ENCODE assay signal across 18 mouse cellular contexts in the genomic region with DNA sequence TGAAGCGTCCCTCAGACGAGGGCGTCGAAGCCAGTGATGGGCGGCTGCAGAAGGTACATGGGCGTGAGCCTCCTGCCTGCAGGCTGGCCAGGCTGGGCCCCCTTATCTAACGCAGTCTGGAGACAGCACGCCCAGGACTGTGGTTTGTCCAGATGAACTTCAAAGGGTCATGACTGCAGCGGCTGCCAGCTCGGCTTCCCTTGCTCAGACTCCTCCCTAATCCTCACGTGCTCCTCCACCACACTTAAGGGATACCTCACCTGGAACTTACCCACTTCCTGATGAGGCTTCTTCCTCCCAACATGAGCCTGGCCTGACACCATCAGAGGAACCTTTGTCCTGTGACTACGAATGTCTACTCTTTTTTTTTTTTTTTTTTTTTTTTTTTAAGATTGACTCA. TPM values are rescaled to one million over a fixed set of nuclear protein-coding genes. Genes with fewer than 3 reads are reported as not detected.
DNase-seq lines count a peak whose midpoint lies in the region; ATAC-seq and TF ChIP-seq lines count a peak whose summit lies in the region.
"Had no signal": no experiment of that assay in that cellular context is flagged by ENCODE, and none has a peak within 500 bp of the region (broad histone marks: within the 10 kb centered on the region; RNA-seq: fewer than 3 reads in every experiment).

No protein-coding gene starts in this region.

- no peak overlapping the region for H3K4me2 ChIP-seq in forebrain, embryonic 12.5 days
- H3K4me2 ChIP-seq in liver, embryonic 15.5 days, result peak overlapping the region; percentile 57
- H3K4me2 ChIP-seq: forebrain, embryonic 13.5 days had no signal

- peak overlapping the region; percentile 56 for H3K27ac ChIP-seq in forebrain, embryonic 10.5 days
- no peak overlapping the region for H3K27ac ChIP-seq in forebrain, embryonic 12.5 days
- peak overlapping the region; percentile 85 for H3K27ac ChIP-seq in liver, embryonic 15.5 days (replicated peaks)
- H3K27ac ChIP-seq: forebrain, embryonic 13.5 days; kidney, postnatal 0 days had no signal

- no peak for TF ChIP-seq CTCF in C2C12 (IDR thresholded peaks at IDR 0.05; ENCODE audit: control insufficient read depth, insufficient read depth, insufficient read length)

- DNase-seq in forebrain, embryonic 10.5 days (ENCODE audit: extremely low spot score, low spot score), result no peak
- DNase-seq in layer of hippocampus, postnatal 10 days (ENCODE audit: low spot score in 2 of 2), result no peak
- DNase-seq in lung, postnatal 36 days, result no peak
- DNase-seq in urinary bladder, postnatal 14 days (ENCODE audit: low spot score), result no peak
- DNase-seq: B cell, adult 2 months; embryo, embryonic 11 days; gastrocnemius, postnatal 25 days; heart, postnatal 4 days; thymus, adult 18-20 months had no signal

- H3K4me1 ChIP-seq in forebrain, embryonic 10.5 days, result peaks cover 39% of the 10 kb centered on the region
- peaks cover 13% of the 10 kb centered on the region; the same call in 1 of the 2 replicates for H3K4me1 ChIP-seq in forebrain, embryonic 12.5 days
- peaks cover 41% of the 10 kb centered on the region for H3K4me1 ChIP-seq in erythroblast, embryonic 14.5 days (ENCODE audit: control insufficient read depth)
- H3K4me1 ChIP-seq in liver, embryonic 15.5 days (replicated peaks), result peaks cover 46% of the 10 kb centered on the region

- no peak overlapping the region for H3K9ac ChIP-seq in forebrain, embryonic 12.5 days
- peak overlapping the region; percentile 36; the same call in 1 of the 2 replicates for H3K9ac ChIP-seq in liver, embryonic 15.5 days
- H3K9ac ChIP-seq: forebrain, embryonic 13.5 days had no signal

- WGBS in forebrain, embryonic 10.5 days, result 72% methylated on average over 12 of the region's 12 CpGs
- WGBS in forebrain, embryonic 12.5 days, result 80% methylated on average over 12 of the region's 12 CpGs
- WGBS in liver, embryonic 15.5 days (ENCODE audit: insufficient replicate concordance), result 15% methylated on average over 12 of the region's 12 CpGs

- H3K9me3 ChIP-seq in forebrain, embryonic 10.5 days, result peaks cover 11% of the 10 kb centered on the region
- peaks cover 4% of the 10 kb centered on the region; the same call in 1 of the 2 replicates for H3K9me3 ChIP-seq in forebrain, embryonic 12.5 days
- H3K9me3 ChIP-seq in erythroblast, embryonic 14.5 days (ENCODE audit: control insufficient read depth, low read length), result peaks cover 10% of the 10 kb centered on the region
- H3K9me3 ChIP-seq in liver, embryonic 15.5 days (replicated peaks), result peaks cover 8% of the 10 kb centered on the region; the same call in 1 of the 2 replicates

- no peaks in the 10 kb centered on the region for H3K79me2 ChIP-seq in C2C12 (ENCODE audit: control insufficient read depth, insufficient read depth)

- H3ac ChIP-seq in C2C12 (ENCODE audit: control insufficient read depth, insufficient read length, low read depth), result no peak overlapping the region

- H3K4me3 ChIP-seq in forebrain, embryonic 10.5 days, result no peak overlapping the region
- H3K4me3 ChIP-seq in forebrain, embryonic 12.5 days (replicated peaks), result no peak overlapping the region
- no peak overlapping the region for H3K4me3 ChIP-seq in C2C12 (ENCODE audit: insufficient read depth, poor library complexity, severe bottlenecking)
- H3K4me3 ChIP-seq in erythroblast, embryonic 14.5 days (replicated peaks), result peak overlapping the region; percentile 9
- no peak overlapping the region for H3K4me3 ChIP-seq in liver, embryonic 15.5 days (replicated peaks)
- H3K4me3 ChIP-seq: forebrain, embryonic 13.5 days had no signal

- no peaks in the 10 kb centered on the region for H3K36me3 ChIP-seq in forebrain, embryonic 10.5 days (replicated peaks)
- no peaks in the 10 kb centered on the region for H3K36me3 ChIP-seq in forebrain, embryonic 12.5 days (replicated peaks)
- no peaks in the 10 kb centered on the region for H3K36me3 ChIP-seq in C2C12 (ENCODE audit: control insufficient read depth, insufficient read depth)
- H3K36me3 ChIP-seq in erythroblast, embryonic 14.5 days (ENCODE audit: control insufficient read depth), result no peaks in the 10 kb centered on the region
- peaks cover 6% of the 10 kb centered on the region for H3K36me3 ChIP-seq in liver, embryonic 15.5 days (replicated peaks)

- no peak for ATAC-seq in forebrain, embryonic 12.5 days (ENCODE audit: low FRiP score)
- peak; percentile 95 for ATAC-seq in liver, embryonic 15.5 days (ENCODE audit: insufficient read depth)
- ATAC-seq: forebrain, embryonic 13.5 days; lung, postnatal 0 days; midbrain, embryonic 16.5 days had no signal

- no peaks in the 10 kb centered on the region for H3K79me3 ChIP-seq in C2C12 (ENCODE audit: low read depth)

- H3K27me3 ChIP-seq in forebrain, embryonic 10.5 days (ENCODE audit: poor library complexity, severe bottlenecking), result peaks cover 30% of the 10 kb centered on the region
- peaks cover 3% of the 10 kb centered on the region for H3K27me3 ChIP-seq in forebrain, embryonic 12.5 days
- no peaks in the 10 kb centered on the region for H3K27me3 ChIP-seq in C2C12 (ENCODE audit: control insufficient read depth, insufficient read depth, insufficient read length)
- H3K27me3 ChIP-seq in erythroblast, embryonic 14.5 days (ENCODE audit: control insufficient read depth), result peaks cover 18% of the 10 kb centered on the region
- H3K27me3 ChIP-seq in liver, embryonic 15.5 days, result peaks cover 23% of the 10 kb centered on the region; the same call in 1 of the 2 replicates
- H3K27me3 ChIP-seq: forebrain, embryonic 13.5 days had no signal

TF ChIP-seq in C2C12, 6 proteins besides CTCF, POLR2A, EP300 and RAD21:
- TF ChIP-seq CEBPB (IDR thresholded peaks at IDR 0.05; ENCODE audit: low read depth), result no peak
- TF ChIP-seq MAX (IDR thresholded peaks at IDR 0.05), result peak; percentile 32
- TF ChIP-seq USF1 (IDR thresholded peaks at IDR 0.05; ENCODE audit: low read depth), result peak; percentile 58

RNA-seq across cellular contexts. Expression of a gene that starts 41.2 kb away (rescaled TPM):
- polyA plus RNA-seq in forebrain, embryonic 10.5 days (2016; fragmentation: Nextera tagmentation; extraction: Ambion mirVana), result 4.4 and 6.4 TPM in 2 replicates
- 2.9 and 3.9 TPM in 2 replicates for polyA plus RNA-seq in forebrain, embryonic 12.5 days (2016; fragmentation: Nextera tagmentation; extraction: Ambion mirVana)
- polyA plus RNA-seq in C2C12 (2012; fragmentation: generic; extraction: Trizol), result 1.4 TPM
- 0.13 TPM in 1 of 2 replicates, not detected in the other for polyA plus RNA-seq in erythroblast, embryonic 14.5 days (2012)
- polyA plus RNA-seq in liver, embryonic 15.5 days (2015; fragmentation: Nextera tagmentation; extraction: Ambion mirVana), result 1.6 and 1.8 TPM in 2 replicates
- 1 to 10 TPM; 2.1 to 2.3 TPM for total RNA-seq in layer of hippocampus, postnatal 10 days (2021)

RNA-seq across cellular contexts. Expression of a gene that starts 54.0 kb away (rescaled TPM):
- not detected in 2 replicates for polyA plus RNA-seq in forebrain, embryonic 10.5 days (2016; fragmentation: Nextera tagmentation; extraction: Ambion mirVana)
- polyA plus RNA-seq in forebrain, embryonic 12.5 days (2016; fragmentation: Nextera tagmentation; extraction: Ambion mirVana), result not detected in 2 replicates
- polyA plus RNA-seq in C2C12 (2012; fragmentation: generic; extraction: Trizol), result 0.05 TPM
- not detected in 2 replicates for polyA plus RNA-seq in erythroblast, embryonic 14.5 days (2012)
- polyA plus RNA-seq in liver, embryonic 15.5 days (2015; fragmentation: Nextera tagmentation; extraction: Ambion mirVana), result not detected in 2 replicates
- total RNA-seq in layer of hippocampus, postnatal 10 days (2021), result under 1 TPM in 1 of 2 experiments, not detected in 1; 0.25 TPM
- total RNA-seq: gastrocnemius, postnatal 25 days; left cerebral cortex, adult 18-20 months had no signal
- polyA plus RNA-seq: forebrain, embryonic 13.5 days; kidney, postnatal 0 days; lung, postnatal 0 days; midbrain, embryonic 16.5 days had no signal

RNA-seq across cellular contexts. Expression of a gene that starts 55.3 kb away (rescaled TPM):
- 13.6 and 14.7 TPM in 2 replicates for polyA plus RNA-seq in forebrain, embryonic 10.5 days (2016; fragmentation: Nextera tagmentation; extraction: Ambion mirVana)
- polyA plus RNA-seq in forebrain, embryonic 12.5 days (2016; fragmentation: Nextera tagmentation; extraction: Ambion mirVana), result 13.5 and 14.7 TPM in 2 replicates
- polyA plus RNA-seq in C2C12 (2012; fragmentation: generic; extraction: Trizol), result 12.5 TPM
- 1.9 and 2.0 TPM in 2 replicates for polyA plus RNA-seq in erythroblast, embryonic 14.5 days (2012)
- 7.3 and 7.5 TPM in 2 replicates for polyA plus RNA-seq in liver, embryonic 15.5 days (2015; fragmentation: Nextera tagmentation; extraction: Ambion mirVana)
- 1 to 10 TPM; 2.3 to 2.8 TPM for total RNA-seq in layer of hippocampus, postnatal 10 days (2021)
